Mouse (Mus musculus): Measurements from ENCODE around the gene Gm5771.
"Not testable (repeated sequence)": the region's sequence is repeated elsewhere in the genome, so short reads cannot be mapped to it uniquely, and the experiment has no call there.

The Gm5771 gene

DNA sequence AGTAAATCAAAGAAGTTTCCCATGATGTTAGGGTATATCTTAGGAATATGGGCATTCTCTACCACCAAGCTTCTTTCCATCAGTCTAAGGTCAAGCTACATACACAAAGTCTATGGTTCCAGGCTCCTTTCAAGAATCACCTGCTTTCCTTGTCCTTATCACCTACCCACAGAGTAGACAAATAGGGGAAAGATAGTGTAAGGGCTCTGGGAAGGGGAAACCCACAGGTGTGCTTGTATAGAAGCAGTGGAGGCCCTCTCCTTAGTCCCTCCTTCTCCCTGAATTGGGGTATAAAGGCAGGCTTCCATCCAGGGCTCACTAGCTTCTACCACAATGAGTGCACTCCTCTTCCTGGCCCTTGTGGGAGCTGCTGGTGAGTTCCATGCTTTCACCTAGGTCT, at the start of gene Gm5771:
Gm5771 (plus strand) TSS at position 301 of the 400 bp plus-strand sequence.
- not testable (repeated sequence) for DNase-seq (ENCODE audit: low read depth, low spot score)

- no peak for DNase-seq (ENCODE audit: low read depth, low spot score)
Observed at GRCm38 (mm10) chr6:41353932-41354331, 38.2 kb upstream of the Gm5771 start, which contains the start of gene Try10. Gene Try10, plus strand, starts transcription at chr6:41354105.

- DNase-seq (ENCODE audit: low read depth, low spot score), result not testable (repeated sequence)
Observed at GRCm38 (mm10) chr6:41373772-41374171, 18.4 kb upstream of the Gm5771 start.

GRCm38 (mm10) chr6:41377578-41377977, 14.6 kb upstream of the Gm5771 start, which contains the start of gene Prss3:
Gene Prss3, minus strand, starts transcription at chr6:41377678.
- not testable (repeated sequence) for DNase-seq (ENCODE audit: low read depth, low spot score)

GRCm38 (mm10) chr6:41386781-41387180, 5.4 kb upstream of the Gm5771 start:
- DNase-seq (ENCODE audit: low read depth, low spot score), result no peak

GRCm38 (mm10) chr6:41391640-41392039, 516 bp upstream of the Gm5771 start:
- not testable (repeated sequence) for DNase-seq (ENCODE audit: low read depth, low spot score)

GRCm38 (mm10) chr6:41442261-41442660, 50.1 kb downstream of the Gm5771 start:
- not testable (repeated sequence) for DNase-seq (ENCODE audit: low read depth, low spot score)

DNA sequence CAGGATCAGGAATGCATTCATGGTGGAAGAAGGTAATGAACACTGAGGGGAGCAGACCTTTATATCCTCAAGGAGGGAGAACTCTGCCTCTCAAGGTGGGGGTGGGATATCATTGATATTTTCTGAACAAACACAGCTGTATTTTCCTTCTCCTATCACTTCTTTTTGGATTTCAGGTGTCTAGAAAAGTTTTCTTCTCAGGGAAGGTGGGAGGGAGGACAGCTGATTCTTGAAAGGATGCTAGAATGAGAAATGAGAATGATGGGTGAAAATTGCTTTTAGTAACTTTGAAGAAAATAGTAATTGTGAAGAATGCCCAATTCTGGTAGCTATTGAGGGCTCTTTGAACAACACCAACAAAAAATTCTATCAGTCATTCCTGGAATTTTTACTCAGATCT, 53.9 kb downstream of the Gm5771 start, which contains the start of gene Gm10334:
Gm10334 (minus strand) TSS at position 101 of the 400 bp plus-strand sequence.
- DNase-seq (ENCODE audit: low read depth, low spot score), result not testable (repeated sequence)

Measured in R1 (cell line).